Mouse (Mus musculus): ENCODE measurements around the gene 2310061N02Rik.

DNA sequence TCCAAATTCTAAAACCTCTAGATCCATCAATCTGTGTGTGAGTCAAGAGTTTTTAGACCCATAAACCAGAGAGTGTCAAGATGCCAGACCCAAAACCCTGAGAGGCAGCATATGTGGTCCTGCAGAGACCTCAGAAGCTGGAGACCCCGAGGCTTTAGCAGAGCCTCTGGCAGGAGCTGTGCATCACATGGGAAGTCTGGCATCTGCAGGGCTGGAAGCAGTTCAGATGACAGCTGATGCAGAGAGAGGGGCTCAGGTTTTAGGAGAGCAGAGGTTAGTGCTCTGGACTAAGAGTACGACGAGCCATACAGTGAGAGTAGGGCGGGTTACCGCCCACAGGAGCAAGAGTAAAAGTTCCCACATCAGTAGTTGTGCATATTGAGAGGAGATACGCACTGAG, 28.7 kb downstream of the 2310061N02Rik start:
- TF ChIP-seq CTCF (IDR thresholded peaks at IDR 0.05; ENCODE audit: control insufficient read depth, insufficient read depth, insufficient replicate concordance, low read depth, low read length) (no peak), POLR2A (IDR thresholded peaks at IDR 0.05; ENCODE audit: control insufficient read depth, low read depth, low read length) (no peak)

Data from testis, adult 2 months (tissue).